Mouse (Mus musculus): ENCODE measurements around the gene Slc6a20b. TPM values are rescaled to one million over a fixed set of nuclear protein-coding genes. Genes with fewer than 3 reads are reported as not detected.

The Slc6a20b gene
- total RNA-seq, 2 experiments from 2014 or later, result not detected

DNA sequence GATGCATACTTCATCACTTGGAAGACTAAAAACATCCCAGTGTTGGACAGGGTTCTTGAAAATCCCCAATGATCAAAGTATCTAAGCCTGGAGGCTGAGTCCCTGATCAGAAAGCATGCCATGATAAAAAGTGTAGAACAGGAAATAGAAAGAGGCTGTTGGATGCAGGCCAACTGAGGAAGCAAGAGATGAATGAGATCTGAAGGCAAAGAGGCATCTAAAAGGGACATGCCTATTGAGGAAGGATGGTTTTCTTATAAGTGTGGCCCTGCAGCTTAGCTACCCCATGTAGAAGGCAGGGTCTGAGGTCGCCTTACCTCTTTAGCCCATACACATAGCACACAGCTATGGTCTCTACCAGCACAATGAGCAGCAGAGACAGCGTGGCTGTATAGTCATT is 35.5 kb downstream of the Slc6a20b start:
- no peak for DNase-seq (ENCODE audit: low spot score)
- intact Hi-C loops (cut with DNase I), result no loop called here

DNA sequence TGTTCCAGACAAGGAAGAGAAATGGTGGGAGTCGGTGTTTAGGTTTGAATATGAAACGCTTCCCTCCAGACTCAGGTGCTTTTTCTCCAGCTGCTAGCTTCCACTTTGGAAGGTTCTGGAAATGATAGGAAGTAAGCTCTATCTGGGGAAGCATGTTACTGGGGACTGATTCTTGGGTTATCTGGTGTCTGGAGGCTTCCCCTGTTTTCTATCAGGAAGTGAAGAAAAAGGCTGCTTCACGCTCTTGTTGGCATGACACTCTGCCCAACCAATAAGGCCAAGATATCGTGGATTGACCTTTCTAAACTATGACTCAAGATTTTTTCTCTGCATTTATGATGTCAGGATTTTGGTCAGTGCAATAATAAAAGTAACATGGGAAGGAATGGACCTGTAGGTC is 37.2 kb downstream of the Slc6a20b start:
- no peak for DNase-seq (ENCODE audit: low spot score)
- intact Hi-C loops (cut with DNase I), result no loop called here

DNA sequence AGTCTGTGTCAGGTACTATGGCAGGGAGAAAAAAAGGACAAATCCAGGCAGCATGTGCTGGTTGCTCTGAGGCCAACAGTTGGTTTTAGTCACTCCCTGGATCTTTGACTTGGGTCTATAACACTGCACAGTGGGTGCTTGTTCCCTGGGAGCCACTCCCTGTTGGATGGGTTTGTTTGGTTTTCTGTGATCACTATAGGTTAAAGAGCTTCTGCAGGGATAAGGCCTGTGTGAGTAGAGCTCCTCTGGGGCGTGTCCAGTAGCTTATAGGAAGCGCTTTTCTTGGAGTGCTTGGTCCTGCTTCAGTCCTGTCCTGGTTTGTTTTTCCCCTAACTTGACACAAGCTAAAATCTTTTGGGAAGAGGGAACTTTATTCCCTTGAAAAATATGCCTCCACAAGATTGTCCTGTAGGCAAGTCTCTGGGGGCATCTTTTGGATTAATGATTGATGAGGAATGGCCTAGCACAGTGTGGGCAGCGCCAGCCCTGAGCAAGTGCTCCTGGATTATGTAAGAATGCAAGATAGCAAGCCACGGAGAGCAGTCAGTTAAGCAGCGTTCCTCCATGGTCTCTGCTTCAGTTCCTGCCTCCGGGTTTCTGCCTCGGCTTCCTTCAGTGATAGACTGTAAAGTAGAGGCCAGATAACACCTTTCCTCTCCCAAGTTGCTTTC is 43.0 kb downstream of the Slc6a20b start:
- DNase-seq (ENCODE audit: low spot score), result no peak
- intact Hi-C loops (cut with DNase I), result loop anchor here (10.0 kb wide), 1 partner anchor 205 kb away; no protein-coding TSS in a partner anchor

DNA sequence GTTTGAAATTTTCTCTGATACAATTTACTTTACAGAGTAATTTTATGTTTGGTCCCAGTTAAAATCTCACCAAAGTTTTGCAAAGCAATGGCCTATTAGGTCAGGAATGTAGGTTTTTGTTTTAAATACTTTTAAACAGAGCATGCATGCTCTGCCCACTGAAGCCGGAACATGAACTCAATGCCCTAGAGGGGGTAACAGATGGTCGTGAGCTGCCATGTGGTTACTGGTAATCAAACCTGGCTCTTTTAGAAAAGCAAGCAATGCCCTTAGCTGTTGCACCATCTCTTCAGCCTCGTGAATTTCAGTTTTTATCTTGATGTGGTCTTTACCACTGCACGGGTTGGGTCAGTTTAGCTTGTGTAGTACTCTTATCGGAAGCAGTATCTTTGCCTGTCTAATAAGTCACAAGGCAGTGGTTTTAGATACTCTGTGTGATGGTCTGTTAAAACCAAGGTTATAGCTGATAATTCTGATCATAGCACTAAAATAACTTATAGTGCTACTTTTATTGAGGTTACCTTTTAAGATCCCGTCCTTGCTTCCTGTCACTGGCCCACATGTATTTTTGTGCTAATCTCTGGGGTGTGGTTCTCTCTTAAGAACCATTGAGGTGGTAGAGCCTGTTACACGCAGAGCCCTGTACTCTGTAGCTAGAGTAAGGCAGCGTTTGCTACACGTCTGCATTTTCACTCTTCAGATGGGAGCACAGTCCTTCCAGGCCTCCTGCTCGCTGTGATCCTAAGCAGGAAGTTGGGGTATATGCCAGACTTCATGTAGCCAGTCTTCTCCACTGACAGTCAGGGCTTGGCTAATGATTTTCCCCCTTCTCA is 54.8 kb downstream of the Slc6a20b start:
- intact Hi-C loops (cut with DNase I), result no loop called here

DNA sequence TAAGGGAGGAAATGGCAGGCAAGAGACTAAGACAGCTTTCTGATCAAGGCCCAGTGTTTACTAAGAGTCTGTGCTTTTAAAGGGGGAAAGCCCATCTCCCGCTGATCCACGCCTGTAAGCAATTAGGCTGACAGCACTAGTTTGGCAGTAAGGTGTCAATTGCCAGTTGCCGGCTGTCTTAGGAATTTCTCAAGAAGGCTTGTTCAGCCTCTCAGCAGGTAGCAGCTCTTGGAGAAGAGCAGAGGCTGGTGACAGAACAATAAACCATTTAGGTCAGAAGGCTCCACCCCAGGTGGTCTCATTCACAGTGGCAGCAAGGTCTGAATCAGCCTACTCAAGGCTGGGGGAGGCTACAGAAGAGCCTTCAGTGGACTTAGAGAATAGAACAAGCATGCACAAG is 77.8 kb downstream of the Slc6a20b start:
- intact Hi-C loops (cut with DNase I), result no loop called here
- DNase-seq (ENCODE audit: low spot score), result no peak

More for the DNA sequence above, 54.8 kb downstream of the Slc6a20b start:
- no peak for DNase-seq (ENCODE audit: low spot score)

Other genes starting within 250 kb of the Slc6a20b start
- gene Limd1, start 153.9 kb downstream of the Slc6a20b start, total RNA-seq (2021), result 10 to 100 TPM; 31.2 to 37.8 TPM
- gene Sacm1l, start 102.8 kb downstream of the Slc6a20b start, total RNA-seq (2021), result 10 to 100 TPM; 32.4 to 35.8 TPM
- gene Ccr9, start 45.9 kb upstream of the Slc6a20b start, total RNA-seq (2021), result not detected
- gene Slc6a20a, start 46.3 kb upstream of the Slc6a20b start, total RNA-seq (2021), result not detected
- 10 to 100 TPM; 38.0 to 40.7 TPM for gene Lztfl1, start 85.1 kb upstream of the Slc6a20b start, total RNA-seq (2021)
- gene Cxcr6, start 173.9 kb upstream of the Slc6a20b start, total RNA-seq (2021), result under 1 TPM in 1 of 2 experiments, not detected in 1; 0.21 TPM
- gene Fyco1, start 219.3 kb upstream of the Slc6a20b start, total RNA-seq (2021), result 100 to 1,000 TPM; 262 to 274 TPM
- not detected for gene Xcr1, start 229.5 kb upstream of the Slc6a20b start, total RNA-seq (2021)

Data from heart, postnatal 25 days (tissue).